Mouse (Mus musculus): Measurements from ENCODE around the gene Kdm6b.

Gene Kdm6b

DNA sequence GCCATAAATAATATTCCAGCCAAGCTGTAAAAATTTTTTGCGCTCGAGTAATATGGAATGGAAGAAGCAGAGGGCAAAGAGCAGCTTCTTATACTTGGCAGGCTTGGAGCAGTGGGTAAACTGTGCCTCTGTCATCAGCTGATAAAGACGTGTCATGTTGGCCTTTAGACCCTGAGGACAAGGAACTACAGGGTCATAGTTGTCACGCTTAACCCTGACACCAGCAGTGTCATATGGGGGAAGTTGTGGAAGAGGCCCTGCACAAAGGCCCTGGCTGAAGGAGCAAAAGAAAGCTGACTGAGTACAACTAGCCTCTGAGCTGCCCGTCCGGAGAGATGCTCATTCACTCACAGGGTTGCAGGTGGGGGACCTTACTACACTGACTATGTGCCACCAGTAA is 10.4 kb upstream of the Kdm6b start:
- TF ChIP-seq GATA4 (IDR thresholded peaks at IDR 0.05; ENCODE audit: insufficient replicate concordance, low read length) = no peak

DNA sequence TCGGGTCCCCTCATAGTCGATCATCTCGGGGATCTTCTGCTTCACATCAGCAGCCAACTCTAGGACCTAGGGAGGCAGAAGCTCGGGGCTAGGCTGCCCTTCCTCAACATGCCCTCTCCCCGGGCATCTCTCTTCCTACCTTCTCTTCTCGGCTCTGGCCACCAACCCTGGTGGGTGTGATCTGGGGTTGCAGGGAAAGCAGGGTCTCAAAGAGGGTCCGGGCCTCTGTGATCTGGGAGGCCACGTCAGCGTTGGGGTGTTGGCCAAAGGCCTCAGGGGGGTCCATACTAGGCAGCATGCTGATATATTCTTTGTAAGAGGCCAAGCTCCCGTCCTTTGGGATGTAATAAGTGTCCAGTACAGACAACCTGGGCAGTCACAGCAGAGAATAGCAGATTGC is 9.4 kb upstream of the Kdm6b start:
- no peak for TF ChIP-seq GATA4 (IDR thresholded peaks at IDR 0.05; ENCODE audit: insufficient replicate concordance, low read length)

DNA sequence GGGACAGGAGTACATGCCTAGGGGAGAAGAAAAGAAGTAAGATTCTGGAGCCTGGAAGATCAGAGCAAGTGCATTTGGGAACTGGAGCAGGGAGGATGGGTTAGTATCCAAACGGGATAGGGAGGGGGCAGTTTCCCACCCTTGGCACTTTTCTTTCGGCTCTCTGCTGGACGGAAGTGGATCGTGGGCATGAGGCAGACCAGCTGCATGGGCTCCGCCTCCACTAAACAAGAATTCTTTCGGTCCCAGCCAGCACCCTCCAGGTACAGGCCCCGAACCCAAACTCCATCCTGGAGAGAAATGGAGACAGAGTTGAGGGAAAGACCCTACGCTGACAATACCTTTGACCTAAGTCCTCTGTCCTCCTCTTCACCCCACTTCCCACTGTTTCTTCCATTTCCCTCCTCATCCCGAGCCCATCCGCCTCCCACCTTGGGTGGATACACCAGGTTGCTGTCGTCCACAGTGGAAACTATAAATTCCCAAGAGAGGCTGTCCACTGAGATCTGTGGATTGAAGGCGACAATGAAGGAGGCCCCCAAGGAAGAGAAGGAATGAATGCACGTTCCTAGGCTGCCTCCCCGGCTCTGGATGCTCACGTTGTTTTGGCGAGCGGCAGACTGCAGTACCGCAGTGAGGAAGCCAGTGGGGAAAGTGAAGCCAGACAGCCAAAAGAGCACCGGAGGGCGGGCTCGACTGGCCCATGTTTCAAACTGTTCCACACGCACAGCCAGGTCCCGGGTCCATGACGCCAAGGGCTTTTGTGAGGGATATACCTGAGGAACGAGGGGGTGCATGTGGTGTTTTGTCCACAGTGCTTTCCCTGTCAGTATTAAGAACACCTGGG is 7.9 kb upstream of the Kdm6b start:
- TF ChIP-seq GATA4 (IDR thresholded peaks at IDR 0.05; ENCODE audit: insufficient replicate concordance, low read length) = no peak

DNA sequence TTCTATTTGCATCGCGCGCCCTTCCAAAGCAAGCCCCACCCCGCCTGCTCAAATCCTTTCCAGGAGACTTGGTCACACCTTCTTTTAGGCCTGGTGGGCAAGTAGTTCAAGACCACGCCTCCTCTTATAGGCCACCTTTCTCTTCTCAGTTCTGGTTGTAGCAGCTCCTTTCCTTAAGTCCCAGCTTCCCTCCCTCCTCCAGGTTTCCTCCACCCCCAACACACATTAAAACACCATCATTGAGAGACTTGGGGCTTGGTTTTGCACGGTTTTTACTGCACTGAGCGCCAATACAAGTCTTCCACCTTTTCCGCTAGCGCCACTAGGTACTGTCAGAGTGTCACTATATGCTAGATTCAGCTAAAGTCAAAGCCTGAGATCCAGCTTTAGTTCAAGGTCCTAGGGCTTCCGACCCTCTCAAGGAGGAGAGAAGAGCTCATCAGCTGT is 7.1 kb upstream of the Kdm6b start:
- TF ChIP-seq GATA4 (IDR thresholded peaks at IDR 0.05; ENCODE audit: insufficient replicate concordance, low read length) = no peak

DNA sequence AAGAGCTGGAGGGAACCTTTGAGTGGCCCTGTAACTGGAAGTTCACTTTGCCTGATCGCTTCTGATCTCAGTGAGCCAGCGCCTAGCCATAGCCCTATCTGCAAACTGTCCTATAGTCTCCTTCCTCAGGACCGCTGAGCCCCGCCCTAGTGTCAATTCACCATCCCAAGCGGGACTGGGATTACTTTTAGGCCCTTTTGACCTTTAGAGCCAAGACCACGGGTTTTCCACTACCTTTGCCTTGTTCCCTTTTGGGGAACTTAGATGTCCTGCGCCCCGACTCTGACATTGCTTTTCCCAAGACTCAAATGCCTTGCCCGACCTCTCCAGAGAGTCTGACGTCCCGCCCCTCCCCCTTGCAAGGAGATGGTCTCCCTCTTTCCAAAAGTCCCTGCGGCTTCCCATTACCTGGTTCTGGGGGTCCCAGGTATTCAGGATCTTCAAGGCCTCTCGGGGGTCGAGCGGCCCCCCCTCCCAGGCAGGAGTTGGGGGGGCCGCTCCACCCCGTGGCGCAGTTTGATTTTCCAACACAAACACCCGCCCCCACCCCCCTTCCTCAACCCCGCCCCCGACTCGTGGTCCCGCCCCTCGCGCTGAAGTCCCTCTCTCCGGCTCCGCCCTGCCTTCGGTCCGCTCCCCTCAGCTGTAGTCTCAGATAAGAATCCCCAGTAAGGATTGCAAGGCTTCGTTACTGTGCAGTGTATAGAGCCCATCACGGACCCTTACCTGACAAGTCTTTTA is 6.5 kb upstream of the Kdm6b start:
- TF ChIP-seq GATA4 (IDR thresholded peaks at IDR 0.05; ENCODE audit: insufficient replicate concordance, low read length) = no peak

DNA sequence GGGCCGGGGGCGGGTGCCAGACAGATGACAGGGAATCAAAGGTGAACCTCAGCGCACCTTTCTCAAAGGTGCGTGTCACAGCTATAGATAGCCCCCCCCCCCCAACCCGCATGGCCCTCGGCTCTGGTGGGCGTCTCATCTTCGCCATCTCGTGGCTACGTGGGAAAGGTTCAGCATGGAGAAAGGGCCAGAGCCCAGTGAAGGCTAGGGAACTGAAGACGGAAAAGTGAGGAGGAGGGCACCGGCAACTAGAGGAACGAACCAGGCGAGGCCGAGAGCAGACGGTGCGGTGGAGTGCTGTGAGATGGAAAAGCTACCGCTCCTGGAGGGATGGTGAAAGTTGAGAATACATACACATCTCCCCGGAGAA is 6.0 kb upstream of the Kdm6b start:
- no peak for TF ChIP-seq GATA4 (IDR thresholded peaks at IDR 0.05; ENCODE audit: insufficient replicate concordance, low read length)

DNA sequence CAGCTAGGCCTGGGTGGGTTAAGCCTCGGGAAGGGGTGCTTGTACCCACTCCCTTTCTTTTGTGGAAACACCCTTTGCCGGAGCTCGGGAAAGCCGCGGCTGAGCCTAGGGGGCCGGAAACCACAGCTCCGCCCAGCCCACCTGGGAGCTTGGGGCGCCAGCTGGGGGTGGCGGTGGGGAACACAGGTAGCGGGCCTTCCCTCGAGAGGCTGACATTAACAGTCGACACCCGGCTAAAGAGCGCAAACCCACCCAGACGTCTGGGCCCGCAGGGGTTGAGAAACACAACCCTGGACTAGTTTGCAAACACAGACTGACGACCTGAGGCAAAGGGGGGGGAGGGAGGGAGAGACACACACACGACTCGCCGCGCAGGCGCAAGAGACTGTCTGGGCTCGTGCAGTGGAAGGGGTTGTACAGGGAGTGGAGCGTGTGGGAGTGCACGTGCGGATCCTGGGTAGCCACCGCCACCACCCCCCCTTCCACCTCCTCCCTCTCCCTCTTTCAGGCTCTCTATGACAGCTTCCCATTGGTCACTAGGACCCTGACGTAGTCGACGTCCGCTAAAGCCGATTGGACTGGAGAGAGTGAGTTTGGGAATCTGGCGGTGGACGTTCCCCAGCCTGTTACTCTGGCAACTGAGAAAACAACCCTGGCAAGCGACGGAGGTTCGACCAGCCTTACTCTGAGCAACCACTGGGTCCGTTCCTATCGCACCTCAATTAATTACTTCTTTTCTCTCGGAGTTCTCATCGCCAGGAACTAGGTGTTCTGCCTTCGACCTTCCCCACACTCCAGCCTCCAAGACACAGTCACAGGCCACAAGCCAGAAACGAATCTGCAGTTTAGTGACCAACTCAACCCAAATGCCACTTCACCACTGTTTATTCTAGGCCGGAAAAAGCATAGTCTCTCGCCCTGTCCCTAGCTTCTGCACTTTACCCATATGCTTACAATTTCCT is 5.3 kb upstream of the Kdm6b start:
- TF ChIP-seq GATA4 (IDR thresholded peaks at IDR 0.05; ENCODE audit: insufficient replicate concordance, low read length) = no peak

DNA sequence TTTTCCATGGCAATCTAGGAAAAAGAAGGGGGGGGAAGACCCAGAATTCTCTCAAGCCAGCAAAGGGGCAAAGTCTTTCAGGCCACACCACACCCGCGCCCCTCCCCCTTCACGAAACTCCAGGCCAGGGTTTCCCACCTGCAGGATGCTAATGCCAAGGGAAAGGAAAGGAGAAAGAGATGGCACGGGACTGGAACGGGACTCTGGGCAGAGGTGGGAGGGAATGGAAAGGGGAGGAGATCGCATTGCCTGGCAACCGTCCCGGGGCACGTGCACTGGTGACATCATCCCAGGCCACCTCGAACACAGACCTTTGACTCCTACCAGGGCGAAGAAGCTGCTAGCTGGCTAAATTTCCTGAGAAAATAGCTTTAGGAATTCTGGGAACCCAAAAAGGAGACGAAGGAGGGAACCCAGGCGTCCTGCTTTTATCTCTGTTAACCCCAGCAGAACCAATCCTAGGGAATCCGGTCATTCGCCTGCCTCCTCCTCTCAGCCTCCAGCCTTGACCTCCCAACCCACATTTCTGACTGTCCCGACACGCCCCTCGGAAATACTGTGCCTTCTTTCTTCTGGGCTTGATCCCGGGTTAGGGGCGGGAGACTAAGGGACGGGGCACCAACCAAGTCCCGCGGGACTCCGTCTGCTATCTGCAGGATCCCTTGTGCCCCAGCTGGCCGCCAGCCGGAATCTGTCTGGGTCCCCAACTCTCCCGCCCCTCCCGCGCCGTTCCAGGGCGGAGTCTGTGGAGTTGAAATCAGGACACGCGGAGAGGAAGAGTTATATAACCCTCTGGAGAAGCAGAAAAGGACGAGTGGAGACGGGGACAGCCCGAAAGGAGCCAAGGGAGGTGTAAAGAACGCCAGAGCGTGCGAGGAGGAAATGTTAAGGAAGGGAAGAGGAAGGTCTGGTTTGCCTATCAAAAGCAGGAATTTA is 4.2 kb upstream of the Kdm6b start:
- peak; percentile 84; the same call in 1 of the 2 replicates for TF ChIP-seq GATA4 (IDR thresholded peaks at IDR 0.05; ENCODE audit: insufficient replicate concordance, low read length)

DNA sequence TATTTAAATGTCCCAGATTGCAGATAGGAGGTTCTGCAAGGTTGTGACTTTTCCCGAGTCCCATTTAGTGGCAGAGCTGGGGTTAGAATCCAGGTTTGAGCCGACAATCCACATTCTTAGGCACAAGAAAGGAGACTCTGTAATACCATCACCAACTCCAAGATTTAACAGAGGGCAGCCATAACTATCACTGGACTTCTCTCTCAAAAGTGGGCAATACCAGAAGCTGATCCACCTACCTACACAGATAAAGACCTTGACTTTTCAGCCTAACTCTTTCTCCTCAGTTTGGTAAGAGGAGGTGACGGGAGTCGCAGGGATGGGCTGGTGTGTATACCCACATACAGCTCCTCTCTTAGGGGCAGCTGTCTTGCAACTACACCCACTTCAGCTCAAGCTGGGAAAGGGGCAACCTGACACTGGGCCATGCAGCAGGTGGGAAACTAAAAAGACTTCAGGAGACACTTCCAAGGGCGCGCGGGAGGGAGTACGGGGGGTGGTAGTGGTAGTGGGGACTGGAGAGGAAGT is 3.5 kb upstream of the Kdm6b start:
- no peak for TF ChIP-seq GATA4 (IDR thresholded peaks at IDR 0.05; ENCODE audit: insufficient replicate concordance, low read length)

DNA sequence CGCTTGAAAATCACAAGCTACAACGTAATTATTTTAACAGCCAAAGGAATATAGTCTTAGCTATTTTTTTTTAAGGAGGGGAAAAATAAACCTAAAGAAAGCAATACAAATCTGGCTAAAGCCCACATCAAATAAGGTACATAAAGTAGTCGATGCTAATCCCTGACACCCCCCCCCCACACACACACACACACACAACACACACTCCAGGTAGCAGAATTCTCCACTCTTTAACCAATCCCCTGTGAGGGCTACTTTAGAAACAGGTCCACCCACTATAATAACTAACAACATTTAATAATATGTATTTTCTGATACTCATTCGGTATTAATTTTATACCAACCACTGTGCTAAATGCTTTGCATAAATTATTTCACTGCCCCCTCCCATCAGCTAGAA is 3.0 kb upstream of the Kdm6b start:
- no peak for TF ChIP-seq GATA4 (IDR thresholded peaks at IDR 0.05; ENCODE audit: insufficient replicate concordance, low read length)

DNA sequence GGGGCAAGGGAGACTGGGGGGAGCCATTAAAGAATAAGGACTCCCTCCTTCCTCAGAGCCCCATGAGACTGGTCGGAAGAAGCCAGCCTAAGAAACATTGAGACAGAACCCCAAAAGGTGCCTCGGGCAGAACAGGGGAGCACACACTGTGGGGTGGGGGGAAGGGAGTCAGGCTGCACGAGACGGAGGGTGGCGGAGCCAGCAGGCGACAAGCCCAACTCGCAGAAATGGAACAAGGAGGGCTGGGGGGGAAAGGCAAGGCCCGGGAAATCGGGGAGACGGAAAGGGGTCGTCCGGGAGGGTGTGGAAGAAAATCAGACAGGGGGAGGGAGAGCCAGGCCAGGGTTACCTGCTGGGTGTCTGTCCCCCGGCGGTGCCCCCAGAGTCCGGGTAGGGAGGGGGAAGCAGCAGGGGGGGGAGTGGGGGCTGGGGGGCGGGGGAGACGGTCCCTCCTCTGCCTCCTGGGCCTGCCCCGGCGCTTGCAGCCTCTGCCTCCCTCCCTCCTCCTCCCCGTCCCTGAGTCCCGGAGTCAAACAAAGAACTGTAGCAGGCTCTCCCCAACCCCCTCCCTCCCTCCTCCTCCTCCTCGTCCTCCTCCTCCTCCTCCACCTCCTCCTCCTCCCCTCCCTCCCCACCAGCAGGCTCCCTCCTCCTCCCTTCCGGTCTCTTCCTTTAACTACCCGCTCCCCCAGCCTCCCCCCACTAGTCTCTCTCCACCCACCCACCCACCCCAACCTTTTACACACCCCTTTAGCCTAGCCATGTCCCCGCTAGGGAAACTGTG is 2.4 kb upstream of the Kdm6b start:
- TF ChIP-seq GATA4 (IDR thresholded peaks at IDR 0.05; ENCODE audit: insufficient replicate concordance, low read length) = no peak

DNA sequence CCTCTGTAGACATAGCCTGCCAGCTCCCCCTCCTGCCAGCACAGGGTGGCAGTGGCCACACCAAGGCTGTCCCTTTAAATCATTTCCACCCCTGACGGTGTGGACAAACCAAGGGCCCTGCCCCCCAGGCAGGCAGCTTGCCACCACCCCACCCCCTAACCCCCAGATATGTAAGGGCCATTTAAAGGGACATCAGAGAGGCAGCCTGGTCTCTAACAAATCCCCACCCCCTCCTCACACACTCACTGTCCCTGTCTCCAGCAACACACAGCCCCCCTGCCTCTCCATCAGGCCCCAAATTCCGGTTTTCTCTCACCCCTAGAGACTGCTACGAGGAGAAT is 1.8 kb upstream of the Kdm6b start:
- TF ChIP-seq GATA4 (IDR thresholded peaks at IDR 0.05; ENCODE audit: insufficient replicate concordance, low read length) = no peak
